Mouse (Mus musculus) olfactory bulb, adult 2 months (tissue): ENCODE measurements at regions not wholly inside any gene's neighbourhood (a gene's known extent, or its start where the extent isn't known, plus 50 kb on each side); places are given as distances from the start of the nearest gene placed in this dataset.

Experiments used
- CTCF ChIP-seq: fragments of 200-500 bp; IDR thresholded peaks from 2 replicates; pipeline ENCODE4 v1.5.1; 2012; ENCODE audit warnings: low read depth, mild to moderate bottlenecking, low read length, moderate library complexity; ENCODE audit not compliant: insufficient read depth
- POLR2A ChIP-seq: fragments of 200-500 bp; IDR thresholded peaks from 2 replicates; pipeline ENCODE4 v1.6.1; 2012; ENCODE audit warnings: mild to moderate bottlenecking, low read depth, low read length, moderate library complexity; ENCODE audit not compliant: insufficient read depth

GRCm38 (mm10) chr12:107159126-107159525 is 329.3 kb upstream of the 3110018I06Rik start:
- no peak for TF ChIP-seq CTCF
- no peak for TF ChIP-seq POLR2A
